Mouse (Mus musculus): ENCODE results near the gene Bcl9.
A peak's percentile ranks its signal among the peaks of the same experiment; 100 is the strongest.

The Bcl9 gene

GRCm38 (mm10) chr3:97296941-97297552 is 670 bp downstream of the Bcl9 start:
- DNase-seq (ENCODE audit: low read depth, low spot score): no peak

- DNase-seq (ENCODE audit: low read depth, low spot score): no peak
Observed at GRCm38 (mm10) chr3:97294334-97294733, 3.4 kb downstream of the Bcl9 start.

DNA sequence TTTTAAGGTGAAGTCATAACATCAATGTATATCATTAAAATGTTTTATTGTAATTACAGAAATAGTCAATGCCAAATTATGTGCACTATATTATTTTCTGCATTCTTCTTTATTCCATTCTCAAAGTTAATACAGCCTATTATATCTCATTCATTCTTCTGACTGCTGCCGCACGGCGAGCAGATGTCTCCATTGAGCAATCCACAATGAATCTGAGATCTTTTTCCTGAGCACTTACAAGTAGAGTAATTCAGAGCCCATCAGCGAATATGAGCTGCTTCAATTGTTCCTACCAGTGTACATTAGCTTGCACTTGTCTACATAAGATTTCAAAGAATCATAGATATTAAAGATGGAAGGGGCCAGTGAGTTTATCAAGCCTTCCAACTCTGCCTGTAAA is 12.8 kb downstream of the Bcl9 start:
- DNase-seq (ENCODE audit: low read depth, low spot score): no peak

- DNase-seq (ENCODE audit: low read depth, low spot score): no peak
Observed at GRCm38 (mm10) chr3:97284056-97284455, 13.7 kb downstream of the Bcl9 start.

- no peak for DNase-seq (ENCODE audit: low read depth, low spot score)
Observed at GRCm38 (mm10) chr3:97281426-97281825, 16.3 kb downstream of the Bcl9 start.

DNA sequence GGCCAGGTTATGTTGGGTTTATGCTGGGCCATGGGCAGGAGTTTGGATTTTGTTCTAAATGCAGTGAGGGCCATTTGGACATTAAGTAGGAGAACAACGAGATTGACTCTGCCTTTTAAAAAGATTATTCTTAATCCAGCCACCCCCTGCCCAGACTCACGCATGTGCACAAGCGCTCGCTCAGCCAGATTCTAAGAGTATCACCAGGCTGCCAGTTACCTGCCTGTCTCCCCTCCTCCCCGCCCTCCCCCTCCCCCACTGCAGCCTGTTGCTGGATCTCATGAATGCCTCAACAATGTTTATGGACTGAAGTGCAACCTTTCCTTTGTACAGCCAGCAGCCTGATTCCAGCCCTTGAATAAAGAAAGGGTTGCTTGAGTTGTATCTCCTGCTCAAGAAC is 22.0 kb downstream of the Bcl9 start:
- DNase-seq (ENCODE audit: low read depth, low spot score): no peak

DNA sequence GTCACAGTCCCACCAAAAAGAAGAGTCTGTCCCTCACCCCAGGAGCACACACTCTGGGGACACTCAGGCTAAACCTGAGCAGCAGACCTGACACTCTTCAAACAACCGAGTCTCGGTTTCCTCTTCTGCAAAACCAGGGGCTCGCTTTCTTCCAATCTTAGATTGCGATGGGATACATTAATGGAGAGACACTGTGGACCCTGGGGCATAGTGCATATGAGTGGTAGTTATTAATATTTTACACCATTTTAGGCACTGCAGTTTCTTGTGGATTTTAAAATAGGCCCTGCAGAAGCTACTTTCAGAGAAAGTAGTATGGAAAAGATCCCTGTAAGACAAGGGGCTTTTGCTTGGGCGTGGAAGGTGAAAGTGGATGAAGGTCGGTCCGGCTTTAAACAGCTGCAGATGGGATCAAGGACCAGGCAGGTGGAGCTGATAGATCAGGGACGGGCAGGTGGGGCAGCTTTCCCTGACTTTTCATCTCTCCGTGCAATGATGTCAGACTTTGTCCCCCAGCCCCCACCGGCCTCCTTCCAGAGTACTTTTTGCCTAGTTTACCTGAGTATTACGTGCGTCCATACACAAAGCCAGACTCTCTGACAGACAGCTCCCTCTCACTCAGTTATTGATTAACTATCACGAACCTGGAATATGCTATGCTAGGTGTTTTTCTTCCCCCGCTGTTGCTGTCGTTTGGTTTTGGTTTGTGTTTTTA is 23.0 kb downstream of the Bcl9 start:
- no peak for DNase-seq (ENCODE audit: low read depth, low spot score)

- no peak for DNase-seq (ENCODE audit: low read depth, low spot score)
Observed at GRCm38 (mm10) chr3:97273876-97274275, 23.8 kb downstream of the Bcl9 start.

DNA sequence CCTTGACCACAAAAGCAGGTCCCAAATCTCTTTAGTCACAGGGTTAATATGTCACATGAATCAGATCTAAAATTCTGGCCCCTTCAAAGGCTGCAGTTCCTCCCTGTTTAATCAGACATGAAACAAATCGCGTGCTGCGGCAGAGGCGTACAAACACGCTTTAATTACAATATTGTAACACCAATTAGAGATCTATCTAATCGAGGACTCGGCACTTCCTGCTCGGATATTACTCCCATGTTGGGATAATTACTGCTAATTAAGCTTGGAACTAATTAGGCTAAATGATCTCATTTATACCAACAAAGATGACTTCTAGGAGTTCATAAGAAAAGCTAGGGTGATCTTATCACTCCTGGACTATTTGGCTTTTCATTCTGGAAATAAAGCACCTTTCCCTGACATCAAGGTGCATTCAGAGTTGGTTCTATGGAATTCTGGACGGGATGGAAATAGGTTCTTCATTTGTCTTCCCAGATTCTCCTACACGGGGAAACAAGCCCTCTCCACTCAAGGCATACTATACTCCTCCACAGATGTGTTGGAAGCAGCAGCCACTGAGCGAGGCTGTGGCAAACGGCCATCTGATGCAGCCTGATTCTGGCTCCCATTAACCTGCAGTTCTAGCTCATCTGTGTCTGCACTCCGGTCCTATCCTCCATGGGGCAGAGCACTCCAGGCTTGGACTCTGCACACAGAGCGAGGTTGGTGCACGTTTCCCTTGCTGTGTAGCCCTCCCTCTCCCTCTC is 31.9 kb downstream of the Bcl9 start:
- DNase-seq (ENCODE audit: low read depth, low spot score): no peak

DNA sequence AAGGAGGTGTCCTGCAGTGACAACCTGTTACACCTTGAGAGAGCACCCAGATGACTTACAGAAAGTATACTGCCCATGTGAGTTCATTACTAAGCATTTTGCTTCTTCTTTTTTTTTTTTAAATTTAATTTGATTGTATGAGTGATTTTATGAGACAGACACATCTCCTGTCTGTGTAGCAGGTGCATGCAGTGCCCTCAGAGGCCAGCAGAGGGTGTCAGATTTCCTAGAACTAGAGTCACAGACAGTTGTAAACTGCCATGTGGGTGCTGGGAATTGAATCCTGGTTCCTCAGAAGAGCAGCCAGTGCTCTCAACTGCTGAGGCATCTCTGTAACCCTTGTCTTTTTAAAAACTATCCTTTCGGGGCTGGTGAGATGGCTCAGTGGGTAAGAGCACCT is 35.5 kb downstream of the Bcl9 start:
- DNase-seq (ENCODE audit: low read depth, low spot score): no peak

GRCm38 (mm10) chr3:97255706-97256339 is 41.9 kb downstream of the Bcl9 start:
- DNase-seq (ENCODE audit: low read depth, low spot score): no peak

- DNase-seq (ENCODE audit: low read depth, low spot score): no peak
Observed at GRCm38 (mm10) chr3:97254861-97255465, 42.8 kb downstream of the Bcl9 start.

DNA sequence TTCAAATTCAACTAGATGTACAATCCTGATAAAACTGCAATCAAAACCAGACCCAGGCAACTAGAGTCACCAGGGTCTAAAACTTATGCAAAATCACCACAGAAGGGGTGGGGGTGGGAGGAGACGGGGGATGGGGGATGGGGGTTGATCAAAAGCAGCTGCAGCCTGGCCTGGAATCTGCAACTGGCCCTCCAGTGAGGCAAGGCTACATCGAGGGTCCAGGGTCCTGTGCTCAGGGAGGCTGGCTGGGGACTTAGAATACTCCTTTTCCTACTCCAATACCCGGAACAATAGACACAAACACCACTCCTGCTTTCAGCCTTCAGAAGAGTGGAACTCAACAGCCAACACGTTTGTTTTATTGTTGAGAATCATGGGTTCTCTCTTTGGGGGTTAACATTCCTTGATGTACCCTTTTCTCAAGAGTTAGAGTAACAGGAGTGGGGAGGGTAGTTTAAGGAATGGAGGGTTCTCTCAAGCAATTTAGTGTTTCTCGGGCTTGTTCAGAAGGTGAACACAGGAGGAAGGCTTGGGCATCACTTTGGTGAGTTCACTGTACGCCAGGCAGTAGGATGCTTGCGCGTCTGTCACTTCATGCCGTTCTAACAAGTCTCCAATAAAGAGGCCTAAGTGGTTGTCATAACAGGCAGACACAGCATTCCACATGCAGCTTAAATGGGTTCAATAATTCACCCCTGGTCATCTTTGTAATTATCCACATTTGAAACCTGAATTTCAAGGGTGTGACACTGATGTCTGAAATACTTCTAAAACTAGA is 43.7 kb downstream of the Bcl9 start:
- peak; percentile 30 for DNase-seq (ENCODE audit: low read depth, low spot score)

DNA sequence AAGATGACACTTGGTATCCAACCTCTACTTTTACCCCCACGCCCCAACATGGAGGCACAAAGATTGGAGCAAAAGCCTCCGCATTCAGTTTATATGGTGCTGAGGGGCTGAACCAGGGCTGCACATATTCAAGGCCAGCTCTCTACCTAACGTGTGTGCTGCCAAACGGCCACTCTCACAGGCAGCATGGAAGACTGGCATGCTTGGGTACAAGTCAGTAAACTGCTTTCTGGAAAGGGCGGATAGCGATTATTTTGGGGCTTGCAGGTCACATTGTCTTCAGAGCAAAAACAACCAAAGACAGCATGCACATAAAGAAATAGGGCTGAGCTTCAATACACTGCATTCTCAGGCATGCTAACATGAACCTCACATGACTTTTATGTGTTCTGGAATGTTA is 44.8 kb downstream of the Bcl9 start:
- no peak for DNase-seq (ENCODE audit: low read depth, low spot score)

DNA sequence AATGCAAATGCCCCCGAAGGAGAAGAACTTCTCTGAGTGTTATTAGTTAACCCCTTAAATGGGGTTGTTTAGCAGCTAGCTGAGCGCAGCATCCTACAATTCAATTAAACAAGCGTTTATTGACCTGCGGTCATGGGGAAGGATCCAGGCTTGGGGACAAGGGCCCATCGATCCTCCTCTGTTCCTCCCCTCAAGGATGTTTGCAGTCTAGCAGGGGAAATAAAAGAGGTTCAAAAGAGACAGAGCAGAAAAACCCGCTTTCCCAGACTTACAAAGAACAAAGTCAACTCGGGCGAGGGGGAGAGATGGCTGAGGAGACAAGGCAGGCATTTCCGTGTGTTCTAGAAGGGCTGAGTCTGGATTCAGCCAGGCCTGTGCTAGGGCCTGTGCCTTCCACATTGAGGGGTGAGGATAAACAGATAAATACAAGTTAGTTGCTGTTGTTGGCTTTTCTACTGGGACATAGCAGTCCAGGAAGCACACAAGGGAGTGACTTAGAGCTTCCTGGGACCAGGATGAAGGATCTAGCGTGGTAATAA is 55.0 kb downstream of the Bcl9 start:
- no peak for DNase-seq (ENCODE audit: low read depth, low spot score)

GRCm38 (mm10) chr3:97241826-97242225 is 55.9 kb downstream of the Bcl9 start:
- DNase-seq (ENCODE audit: low read depth, low spot score): no peak

DNA sequence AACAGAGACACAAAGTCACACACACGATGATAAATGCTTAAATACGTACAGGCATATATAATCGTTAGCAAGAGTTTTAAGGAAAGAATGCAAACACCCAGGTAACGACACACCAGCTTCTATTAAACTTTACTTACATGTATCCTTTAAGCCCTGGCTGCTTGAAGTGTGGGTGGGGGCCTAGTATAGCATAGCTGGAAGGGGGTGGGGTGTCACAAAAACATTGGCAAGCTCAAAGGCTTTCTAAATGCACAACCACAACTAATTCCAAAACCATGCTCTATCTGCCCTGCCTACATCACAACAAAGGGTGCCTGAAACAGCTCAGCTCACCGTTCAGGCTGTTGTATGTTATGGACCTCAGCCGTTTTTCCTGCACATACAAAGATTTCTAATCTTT is 57.9 kb downstream of the Bcl9 start:
- no peak for DNase-seq (ENCODE audit: low read depth, low spot score)

GRCm38 (mm10) chr3:97239316-97239715 is 58.4 kb downstream of the Bcl9 start:
- DNase-seq (ENCODE audit: low read depth, low spot score): no peak

GRCm38 (mm10) chr3:97238521-97238920 is 59.2 kb downstream of the Bcl9 start:
- DNase-seq (ENCODE audit: low read depth, low spot score): no peak

DNA sequence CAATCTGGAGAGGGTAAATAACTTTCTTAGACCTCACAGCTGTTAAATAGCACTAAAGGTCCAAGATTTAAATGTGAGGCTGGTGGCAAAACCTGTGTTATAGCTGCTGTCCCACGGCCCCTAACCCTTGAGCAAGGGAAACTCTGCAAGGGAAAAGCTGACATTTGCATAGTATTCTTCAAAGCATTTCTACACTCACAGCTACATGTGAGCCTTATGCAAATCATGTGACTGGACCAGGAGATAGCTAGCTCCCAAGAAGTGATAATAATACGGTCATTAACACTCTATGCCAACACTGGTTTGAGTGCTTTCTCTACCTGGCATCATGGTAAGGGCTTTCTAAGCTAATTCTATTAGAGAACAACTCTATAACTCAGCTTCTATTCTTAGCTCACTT is 60.3 kb downstream of the Bcl9 start:
- no peak for DNase-seq (ENCODE audit: low read depth, low spot score)

GRCm38 (mm10) chr3:97234797-97235196 is 62.9 kb downstream of the Bcl9 start:
- no peak for DNase-seq (ENCODE audit: low read depth, low spot score)

Data from embryo, embryonic 11.5 days (tissue).